Mouse (Mus musculus): ENCODE results near the gene Zmynd8. TPM values are rescaled to one million over a fixed set of nuclear protein-coding genes. Genes with fewer than 3 reads are reported as not detected.

The Zmynd8 gene
- total and polyA plus RNA-seq, 3 experiments, result 30.3 to 89.2 (median 41.6) TPM

DNA sequence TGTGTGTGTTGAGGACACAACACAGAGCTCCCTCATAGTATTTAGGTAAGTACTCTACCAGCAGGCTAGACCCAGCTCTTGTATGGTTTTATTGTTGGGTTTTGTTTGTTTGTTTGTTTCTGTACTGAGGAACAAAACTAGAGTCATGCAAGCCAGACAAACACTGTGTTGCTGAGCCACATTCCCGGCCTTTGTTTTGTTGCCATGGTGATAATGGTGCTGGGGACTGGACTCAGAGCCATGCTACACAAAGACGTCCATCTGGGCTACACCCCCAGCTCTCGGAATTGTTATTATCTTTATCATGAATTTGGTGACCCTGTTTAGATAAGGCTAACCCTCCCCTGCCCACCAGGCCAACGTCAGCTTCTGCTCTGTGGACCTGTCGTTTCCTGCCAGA is 140.3 kb downstream of the Zmynd8 start:
- TF ChIP-seq SMC3 (IDR thresholded peaks at IDR 0.05; ENCODE audit: low read depth, low read length) (no peak), MAX (IDR thresholded peaks at IDR 0.05; ENCODE audit: low read length) (no peak), JUND (IDR thresholded peaks at IDR 0.05; ENCODE audit: low read depth, low read length) (no peak), EP300 (IDR thresholded peaks at IDR 0.05; ENCODE audit: low read depth in 1 of 2, low read length in 2 of 2) (no peak), MYC (IDR thresholded peaks at IDR 0.05; ENCODE audit: low read depth, low read length) (no peak), ZKSCAN1 (IDR thresholded peaks at IDR 0.05; ENCODE audit: low read depth, low read length) (no peak), POLR2AphosphoS5 (IDR thresholded peaks at IDR 0.05; ENCODE audit: borderline replicate concordance, low read depth, low read length) (no peak), E2F4 (IDR thresholded peaks at IDR 0.05; ENCODE audit: borderline replicate concordance, low read depth, low read length) (no peak), SIN3A (IDR thresholded peaks at IDR 0.05; ENCODE audit: low read length) (no peak), POLR2AphosphoS2 (IDR thresholded peaks at IDR 0.05; ENCODE audit: low read length) (no peak), ETS1 (IDR thresholded peaks at IDR 0.05; ENCODE audit: low read depth, low read length) (no peak), KAT2A (conservative IDR thresholded peaks at IDR 0.05; ENCODE audit: low read depth, low read length) (no peak)
- no peak for DNase-seq (ENCODE audit: low read depth, low spot score)
- H3K4me1 ChIP-seq (ENCODE audit: control insufficient read depth in 1 of 2, insufficient read depth in 2 of 2, low read length in 2 of 2), result no peaks in the 10 kb centered on the region
- H3K79me2 ChIP-seq (ENCODE audit: control insufficient read depth, insufficient read depth, low read length, poor library complexity), result no peaks in the 10 kb centered on the region
- no peaks in the 10 kb centered on the region for H3K9me3 ChIP-seq (replicated peaks; ENCODE audit: insufficient read depth, low read length)
- H3K36me3 ChIP-seq (ENCODE audit: control insufficient read depth in 1 of 2, insufficient read depth in 2 of 2, low read length in 2 of 2), result no peaks in the 10 kb centered on the region
- no peak overlapping the region for H3K27ac ChIP-seq (ENCODE audit: control insufficient read depth, low read depth, low read length)
- no peaks in the 10 kb centered on the region for H3K27me3 ChIP-seq (ENCODE audit: control insufficient read depth in 1 of 2, insufficient read depth in 2 of 2, low read length in 2 of 2)
- H3K4me3 ChIP-seq (ENCODE audit: control insufficient read depth in 1 of 2, insufficient read depth in 1 of 2, low read depth in 2 of 2, low read length in 2 of 2), result no peak overlapping the region
- H3K9ac ChIP-seq (ENCODE audit: control insufficient read depth, low read depth, low read length, poor library complexity, severe bottlenecking), result no peak overlapping the region

DNA sequence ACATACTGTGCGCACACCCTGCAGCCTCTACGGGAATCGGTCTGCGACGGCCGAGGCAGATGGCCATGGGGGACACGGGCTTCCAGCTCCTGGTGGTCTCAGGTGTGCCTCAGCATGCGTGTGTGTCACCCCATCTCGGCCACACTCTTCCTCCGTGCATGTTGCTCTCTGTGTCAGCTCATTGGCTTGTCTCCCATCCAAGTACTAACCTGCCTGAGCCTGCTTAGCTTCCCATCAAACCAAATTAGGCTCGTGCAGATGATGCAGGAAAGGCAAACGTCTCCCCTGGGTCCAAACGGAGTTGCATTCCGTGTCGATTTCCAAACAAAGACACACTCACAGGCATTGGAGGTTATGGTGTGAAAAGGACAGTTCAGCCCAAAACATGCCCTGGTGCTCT is 141.0 kb downstream of the Zmynd8 start:
- DNase-seq (ENCODE audit: low read depth, low spot score), result no peak
- Histone ChIP-seq H3K4me3 (ENCODE audit: control insufficient read depth in 1 of 2, insufficient read depth in 1 of 2, low read depth in 2 of 2, low read length in 2 of 2) (no peak overlapping the region), H3K9me3 (replicated peaks; ENCODE audit: insufficient read depth, low read length) (no peaks in the 10 kb centered on the region), H3K79me2 (ENCODE audit: control insufficient read depth, insufficient read depth, low read length, poor library complexity) (no peaks in the 10 kb centered on the region), H3K36me3 (ENCODE audit: control insufficient read depth in 1 of 2, insufficient read depth in 2 of 2, low read length in 2 of 2) (no peaks in the 10 kb centered on the region), H3K4me1 (ENCODE audit: control insufficient read depth in 1 of 2, insufficient read depth in 2 of 2, low read length in 2 of 2) (no peaks in the 10 kb centered on the region), H3K27me3 (ENCODE audit: control insufficient read depth in 1 of 2, insufficient read depth in 2 of 2, low read length in 2 of 2) (no peaks in the 10 kb centered on the region), H3K9ac (ENCODE audit: control insufficient read depth, low read depth, low read length, poor library complexity, severe bottlenecking) (no peak overlapping the region), H3K27ac (ENCODE audit: control insufficient read depth, low read depth, low read length) (no peak overlapping the region)
- TF ChIP-seq JUND (IDR thresholded peaks at IDR 0.05; ENCODE audit: low read depth, low read length) (no peak), ZKSCAN1 (IDR thresholded peaks at IDR 0.05; ENCODE audit: low read depth, low read length) (no peak), TAL1 (IDR thresholded peaks at IDR 0.05; ENCODE audit: low read length) (no peak)

DNA sequence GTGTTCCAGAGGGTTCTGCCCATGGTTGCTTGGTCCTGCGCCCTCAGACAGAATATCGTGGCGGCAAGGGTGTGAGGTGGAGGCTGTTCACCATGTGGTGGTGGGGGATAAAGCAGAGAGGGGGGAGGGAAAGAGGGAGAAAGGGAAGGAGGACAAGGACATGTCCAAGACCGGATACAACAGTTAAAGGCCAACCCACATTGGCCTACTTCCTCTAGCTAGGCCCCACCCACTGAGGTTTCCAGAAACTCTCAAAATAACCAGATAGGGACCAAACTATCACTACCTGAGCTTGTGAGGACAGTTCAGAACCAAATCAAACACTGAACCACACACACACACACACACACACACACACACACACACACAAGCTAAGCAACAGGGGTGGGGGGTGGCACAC is 146.1 kb downstream of the Zmynd8 start:
- no peak for DNase-seq (ENCODE audit: low read depth, low spot score)
- Histone ChIP-seq H3K27ac (ENCODE audit: control insufficient read depth, low read depth, low read length) (no peak overlapping the region), H3K36me3 (ENCODE audit: control insufficient read depth in 1 of 2, insufficient read depth in 2 of 2, low read length in 2 of 2) (no peaks in the 10 kb centered on the region), H3K9me3 (replicated peaks; ENCODE audit: insufficient read depth, low read length) (no peaks in the 10 kb centered on the region), H3K27me3 (ENCODE audit: control insufficient read depth in 1 of 2, insufficient read depth in 2 of 2, low read length in 2 of 2) (no peaks in the 10 kb centered on the region), H3K4me3 (ENCODE audit: control insufficient read depth in 1 of 2, insufficient read depth in 1 of 2, low read depth in 2 of 2, low read length in 2 of 2) (no peak overlapping the region), H3K79me2 (ENCODE audit: control insufficient read depth, insufficient read depth, low read length, poor library complexity) (no peaks in the 10 kb centered on the region), H3K4me1 (ENCODE audit: control insufficient read depth in 1 of 2, insufficient read depth in 2 of 2, low read length in 2 of 2) (no peaks in the 10 kb centered on the region), H3K9ac (ENCODE audit: control insufficient read depth, low read depth, low read length, poor library complexity, severe bottlenecking) (no peak overlapping the region)
- TF ChIP-seq USF2 (IDR thresholded peaks at IDR 0.05; ENCODE audit: borderline replicate concordance in 1 of 2, insufficient read depth in 1 of 2, low read depth in 1 of 2, low read length in 2 of 2) (no peak), BHLHE40 (IDR thresholded peaks at IDR 0.05; ENCODE audit: borderline replicate concordance, low read depth, low read length) (no peak), MAX (IDR thresholded peaks at IDR 0.05; ENCODE audit: low read length) (no peak), SIN3A (IDR thresholded peaks at IDR 0.05; ENCODE audit: low read length) (no peak), HCFC1 (IDR thresholded peaks at IDR 0.05; ENCODE audit: low read depth, low read length) (no peak), POLR2AphosphoS5 (IDR thresholded peaks at IDR 0.05; ENCODE audit: borderline replicate concordance, low read depth, low read length) (no peak), RAD21 (IDR thresholded peaks at IDR 0.05; ENCODE audit: low read depth, low read length) (no peak), MAFK (IDR thresholded peaks at IDR 0.05; ENCODE audit: borderline replicate concordance, low read depth, low read length) (no peak), CTCF (IDR thresholded peaks at IDR 0.05 in 2 of 3, conservative IDR thresholded peaks at IDR 0.05 in 1 of 3; ENCODE audit: control insufficient read depth in 1 of 3, insufficient read depth in 1 of 3, low read depth in 2 of 3, low read length in 3 of 3, poor library complexity in 1 of 3, severe bottlenecking in 1 of 3) (no peak), POLR2AphosphoS2 (IDR thresholded peaks at IDR 0.05; ENCODE audit: low read length) (no peak), GATA1 (IDR thresholded peaks at IDR 0.05; ENCODE audit: low read depth, low read length) (no peak)

All from MEL (cell line).